Mouse (Mus musculus): ENCODE measurements around the gene Pip5k1c.

The Pip5k1c gene

GRCm38 (mm10) chr10:81302781-81303218, 10.0 kb downstream of the Pip5k1c start:
- DNase-seq (ENCODE audit: low spot score): no peak

GRCm38 (mm10) chr10:81303258-81303657, 10.5 kb downstream of the Pip5k1c start:
- DNase-seq (ENCODE audit: low spot score): no peak

- DNase-seq (ENCODE audit: low spot score): no peak
Observed at GRCm38 (mm10) chr10:81303761-81304160, 11.0 kb downstream of the Pip5k1c start.

- DNase-seq (ENCODE audit: low spot score): peak; percentile 72
Observed at GRCm38 (mm10) chr10:81304597-81305238, 12.0 kb downstream of the Pip5k1c start.

GRCm38 (mm10) chr10:81305663-81306062, 12.9 kb downstream of the Pip5k1c start:
- DNase-seq (ENCODE audit: low spot score): no peak

GRCm38 (mm10) chr10:81306173-81306668, 13.5 kb downstream of the Pip5k1c start:
- no peak for DNase-seq (ENCODE audit: low spot score)

- no peak for DNase-seq (ENCODE audit: low spot score)
Observed at GRCm38 (mm10) chr10:81306837-81307682, 14.3 kb downstream of the Pip5k1c start.

GRCm38 (mm10) chr10:81309571-81309970, 16.8 kb downstream of the Pip5k1c start:
- no peak for DNase-seq (ENCODE audit: low spot score)

GRCm38 (mm10) chr10:81313581-81313980, 20.8 kb downstream of the Pip5k1c start:
- DNase-seq (ENCODE audit: low spot score): peak; percentile 76

GRCm38 (mm10) chr10:81314201-81314600, 21.4 kb downstream of the Pip5k1c start:
- DNase-seq (ENCODE audit: low spot score): no peak

GRCm38 (mm10) chr10:81315587-81315986, 22.8 kb downstream of the Pip5k1c start:
- no peak for DNase-seq (ENCODE audit: low spot score)

GRCm38 (mm10) chr10:81316338-81317060, 23.7 kb downstream of the Pip5k1c start:
- DNase-seq (ENCODE audit: low spot score): peak; percentile 56

GRCm38 (mm10) chr10:81317273-81317672, 24.5 kb downstream of the Pip5k1c start:
- DNase-seq (ENCODE audit: low spot score): no peak

- DNase-seq (ENCODE audit: low spot score): peak; percentile 75
Observed at GRCm38 (mm10) chr10:81318589-81319329, 26.0 kb downstream of the Pip5k1c start.

- peak; percentile 67 for DNase-seq (ENCODE audit: low spot score)
Observed at GRCm38 (mm10) chr10:81319330-81319699, 26.6 kb downstream of the Pip5k1c start.

- peak; percentile 98 for DNase-seq (ENCODE audit: low spot score)
Observed at GRCm38 (mm10) chr10:81319741-81320549, 27.2 kb downstream of the Pip5k1c start.

- DNase-seq (ENCODE audit: low spot score): peak; percentile 100
Observed at GRCm38 (mm10) chr10:81320550-81321347, 28.0 kb downstream of the Pip5k1c start, which contains the start of gene Cactin. TSS of gene Cactin (plus strand) at chr10:81321103.

GRCm38 (mm10) chr10:81321436-81321835, 28.7 kb downstream of the Pip5k1c start:
- peak; percentile 82 for DNase-seq (ENCODE audit: low spot score)

- DNase-seq (ENCODE audit: low spot score): peak; percentile 63
Observed at GRCm38 (mm10) chr10:81322444-81322843, 29.7 kb downstream of the Pip5k1c start.

Data from MN1 (cell line).